Comparison of ENCODE assay signal across 8 mouse cellular contexts in genomic region chr15:6707551-6707935, GRCm38 (mm10). TPM values are rescaled to one million over a fixed set of nuclear protein-coding genes. Genes with fewer than 3 reads are reported as not detected.
DNase-seq lines count a peak whose midpoint lies in the region; ATAC-seq and TF ChIP-seq lines count a peak whose summit lies in the region.

No protein-coding gene starts in this region.

- TF ChIP-seq POLR2A in heart, adult 2 months (IDR thresholded peaks at IDR 0.05; ENCODE audit: insufficient read depth, low read depth, low read length), result no peak
- TF ChIP-seq POLR2A in liver, adult 2 months (IDR thresholded peaks at IDR 0.05; ENCODE audit: extremely low read depth, insufficient read depth, low read length), result no peak

- DNase-seq in 416B (ENCODE audit: low read depth), result peak; percentile 50
- peak; percentile 74 to 77 for DNase-seq in adrenal gland, postnatal 36 days
- peak; percentile 76 to 78 for DNase-seq in heart, adult 2 months
- DNase-seq in kidney, adult 8-10 months, result peak; percentile 61 to 67
- peak; percentile 70 for DNase-seq in liver, adult 2 months (ENCODE audit: extremely low read depth, low read depth, low spot score)
- DNase-seq in spleen, postnatal 4 days (ENCODE audit: low spot score in 2 of 2), result peak; percentile 75 to 88

- peak overlapping the region; percentile 92 for H3K4me2 ChIP-seq in embryonic facial prominence, embryonic 13.5 days

- peak overlapping the region; percentile 92 for H3K9ac ChIP-seq in embryonic facial prominence, embryonic 13.5 days
- peak overlapping the region; percentile 70 for H3K9ac ChIP-seq in heart, adult 2 months (ENCODE audit: low read depth, low read length)
- H3K9ac ChIP-seq in liver, adult 2 months (ENCODE audit: low read depth, low read length), result peak overlapping the region; percentile 77

- H3K4me1 ChIP-seq in embryonic facial prominence, embryonic 13.5 days, result peaks cover 25% of the 10 kb centered on the region
- peaks cover 5% of the 10 kb centered on the region for H3K4me1 ChIP-seq in heart, adult 2 months (ENCODE audit: control insufficient read depth, insufficient read depth, low read length)
- H3K4me1 ChIP-seq in liver, adult 2 months (ENCODE audit: control insufficient read depth, insufficient read depth, low read length), result peaks cover 11% of the 10 kb centered on the region; the same call in 1 of the 2 replicates

- peaks cover 6% of the 10 kb centered on the region for H3K79me2 ChIP-seq in heart, adult 2 months (replicated peaks; ENCODE audit: control insufficient read depth, insufficient read depth, low read length)
- peaks cover 16% of the 10 kb centered on the region; the same call in 1 of the 2 replicates for H3K79me2 ChIP-seq in liver, adult 2 months (ENCODE audit: control insufficient read depth, insufficient read depth, low read length)

- H3K4me3 ChIP-seq in embryonic facial prominence, embryonic 13.5 days, result peak overlapping the region; percentile 96
- peak overlapping the region; percentile 86 for H3K4me3 ChIP-seq in heart, adult 2 months
- H3K4me3 ChIP-seq in liver, adult 2 months (ENCODE audit: insufficient read depth, low read depth, low read length), result peak overlapping the region; percentile 87

- TF ChIP-seq EP300 in heart, adult 2 months (IDR thresholded peaks at IDR 0.05; ENCODE audit: insufficient read depth, low read depth, low read length), result no peak

- no peak for TF ChIP-seq CTCF in heart, adult 2 months (IDR thresholded peaks at IDR 0.05)
- TF ChIP-seq CTCF in liver, adult 2 months (IDR thresholded peaks at IDR 0.05; ENCODE audit: low read depth, low read length), result no peak

- H3K27ac ChIP-seq in embryonic facial prominence, embryonic 13.5 days, result peak overlapping the region; percentile 94; the same call in 1 of the 2 replicates
- H3K27ac ChIP-seq in heart, adult 2 months, result peak overlapping the region; percentile 87
- peak overlapping the region; percentile 85 for H3K27ac ChIP-seq in liver, adult 2 months (replicated peaks; ENCODE audit: insufficient read depth, low read depth, low read length)

- H3K36me3 ChIP-seq in embryonic facial prominence, embryonic 13.5 days, result no peaks in the 10 kb centered on the region
- peaks cover 6% of the 10 kb centered on the region; the same call in 1 of the 2 replicates for H3K36me3 ChIP-seq in heart, adult 2 months (ENCODE audit: control insufficient read depth, insufficient read depth, low read length)
- H3K36me3 ChIP-seq in liver, adult 2 months (ENCODE audit: control insufficient read depth, insufficient read depth, low read length), result no peaks in the 10 kb centered on the region

- no peaks in the 10 kb centered on the region for H3K9me3 ChIP-seq in embryonic facial prominence, embryonic 13.5 days

- 0% methylated on average over 43 of the region's 43 CpGs for WGBS in embryonic facial prominence, embryonic 13.5 days
- under 1% methylated on average over 43 of the region's 43 CpGs for WGBS in heart, adult 2 months
- under 1% methylated on average over 43 of the region's 43 CpGs for WGBS in liver, adult 2 months

- peaks cover 16% of the 10 kb centered on the region for H3K27me3 ChIP-seq in embryonic facial prominence, embryonic 13.5 days
- no peaks in the 10 kb centered on the region for H3K27me3 ChIP-seq in heart, adult 2 months (ENCODE audit: control insufficient read depth, insufficient read depth, low read length)
- no peaks in the 10 kb centered on the region for H3K27me3 ChIP-seq in liver, adult 2 months (ENCODE audit: control insufficient read depth, insufficient read depth, low read length)

- peak; percentile 52 for ATAC-seq in embryonic facial prominence, embryonic 13.5 days (ENCODE audit: insufficient number of reproducible peaks, insufficient read depth, low FRiP score, low TSS enrichment, low read depth)
- ATAC-seq in monocyte, adult 5-6 weeks (replicated peaks; ENCODE audit: insufficient number of reproducible peaks, low FRiP score, low TSS enrichment, poor library complexity, severe bottlenecking), result peak; percentile 31

- intact Hi-C loops in heart, adult 2 months (cut with DNase I), result loop anchor here (5.0 kb wide), 1 partner anchor 165 kb away; the partner anchor contains the start of gene Osmr

RNA-seq across cellular contexts. Expression of gene Rictor, which starts 0.6 kb away (rescaled TPM):
- 10 to 100 TPM; 25.6 to 25.7 TPM for total RNA-seq in adrenal gland, postnatal 36 days (2021)
- polyA plus RNA-seq in embryonic facial prominence, embryonic 13.5 days (2015; fragmentation: Nextera tagmentation; extraction: Ambion mirVana), result 45.1 and 45.9 TPM in 2 replicates
- 10 to 100 TPM; 11.0 to 13.0 TPM for total RNA-seq in heart, adult 2 months (2021)
- polyA plus RNA-seq in heart, adult 2 months (2012; rRNA removed), result 3.6 and 7.5 TPM in 2 replicates
- total RNA-seq in liver, adult 2 months (2014; rRNA removed), result 21.5 and 23.3 TPM in 2 replicates
- 2.1 and 3.0 TPM in 2 replicates for polyA plus RNA-seq in liver, adult 2 months (2012; rRNA removed)
- 62.3 to 103 TPM (median 87.6 TPM) in 3 replicates for total RNA-seq in monocyte, adult 5-6 weeks (2017)

Comparison
In these comparisons a context has a peak if more than half of its experiments do, and no peak if none do; other contexts are left out.
1. Peak in every context shown above with its lines: DNase-seq, ATAC-seq, H3K4me3 ChIP-seq and H3K27ac ChIP-seq.